Mouse (Mus musculus) urinary bladder, postnatal 36 days (tissue): ENCODE measurements around the gene Trappc12.

Experiments
- DNase-seq, 2 experiments: peaks; one replicate each; pipeline ENCODE4 v3.0.0; 2022; ENCODE audit warnings: low spot score in 2 of 2, mixed read lengths in 1 of 2

Trappc12 gene

DNA sequence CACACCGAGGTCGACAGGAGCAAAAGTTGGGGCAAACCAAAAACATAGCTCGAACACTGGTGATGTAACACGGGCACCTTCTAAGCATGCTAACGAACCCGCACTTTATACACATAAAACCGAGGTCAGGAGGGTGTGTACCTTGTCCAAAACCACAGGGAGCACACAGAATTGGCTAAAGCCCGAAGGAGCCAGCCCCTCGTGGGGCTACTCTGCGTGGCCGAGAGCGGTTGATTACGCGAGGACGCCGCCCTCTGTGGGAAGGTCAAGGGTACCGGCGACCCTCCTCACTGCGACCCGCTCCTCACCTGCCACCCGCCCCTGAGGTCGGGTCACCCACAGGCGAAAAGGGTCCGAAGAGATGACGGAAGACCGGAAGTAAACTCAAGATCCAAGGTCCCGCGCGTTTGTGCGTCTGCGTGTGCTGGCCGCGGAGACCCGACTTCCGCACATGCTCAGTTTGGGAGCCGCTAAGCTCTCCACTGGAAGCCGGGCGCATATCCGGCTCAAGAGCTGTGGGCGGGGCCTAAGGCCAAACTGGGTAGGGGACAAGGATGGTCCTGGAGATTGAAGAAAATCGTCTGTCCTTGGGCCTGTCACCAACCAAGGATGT is at the start of gene Trappc12:
TSS of gene Trappc12 (minus strand) at position 452 of the 613 bp plus-strand sequence.
- DNase-seq: peak; percentile 76 to 86

DNA sequence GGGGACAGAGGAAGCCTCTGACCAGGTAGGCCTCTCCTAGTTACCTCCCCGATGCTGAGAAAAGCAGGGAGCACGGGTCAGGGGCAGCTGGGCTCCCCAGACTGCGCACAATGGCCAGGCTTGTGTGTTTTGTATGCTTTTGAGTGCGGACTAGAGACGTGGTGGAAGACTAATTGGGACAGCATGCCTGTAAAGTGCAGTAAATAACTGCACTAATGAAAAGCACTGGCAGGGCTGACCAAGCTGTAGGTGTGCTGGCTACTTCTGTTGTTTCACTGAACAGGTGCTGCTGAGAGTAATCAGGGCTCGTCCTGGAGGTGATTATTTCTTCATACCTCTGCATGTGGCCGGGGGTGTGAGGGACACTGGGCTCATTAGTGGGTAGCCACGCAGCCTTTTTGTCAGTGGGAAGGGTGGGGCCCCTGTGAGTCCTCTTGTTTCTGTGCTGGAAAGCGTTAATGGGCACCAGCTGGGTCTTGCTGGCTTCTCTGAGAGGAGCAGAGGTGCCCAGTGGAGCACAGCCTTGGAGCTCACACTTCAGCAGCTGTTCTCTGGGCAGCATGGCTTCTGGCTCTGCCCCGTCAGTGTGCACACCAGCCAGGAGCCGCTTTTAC is 49.6 kb upstream of the Trappc12 start:
- no peak for DNase-seq

DNA sequence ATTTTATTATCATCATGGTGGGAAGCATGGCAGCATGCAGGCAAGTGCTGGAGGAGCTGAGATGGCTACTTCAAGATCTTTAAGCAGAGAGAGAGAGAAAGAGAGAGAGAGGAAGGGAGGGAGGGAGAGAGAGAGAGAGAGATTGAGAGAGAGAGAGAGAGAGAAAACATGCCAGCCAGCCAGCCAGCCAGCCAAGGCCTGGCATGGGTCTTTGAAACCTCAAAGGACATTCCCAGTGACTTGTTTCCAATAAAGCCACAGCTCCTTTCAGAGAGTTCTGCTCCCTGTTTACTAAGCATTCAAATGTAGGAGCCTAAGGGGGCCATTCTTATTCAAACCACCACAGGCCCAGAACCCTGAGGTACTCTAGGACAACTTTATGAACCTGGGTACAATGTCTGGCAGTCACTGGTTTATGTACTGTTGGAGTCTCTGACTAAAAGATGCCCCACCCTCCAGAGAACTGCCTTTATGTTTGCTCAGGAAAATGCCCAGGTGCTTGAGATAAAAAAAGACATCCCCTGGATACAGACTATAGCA is 46.7 kb upstream of the Trappc12 start:
- no peak for DNase-seq

DNA sequence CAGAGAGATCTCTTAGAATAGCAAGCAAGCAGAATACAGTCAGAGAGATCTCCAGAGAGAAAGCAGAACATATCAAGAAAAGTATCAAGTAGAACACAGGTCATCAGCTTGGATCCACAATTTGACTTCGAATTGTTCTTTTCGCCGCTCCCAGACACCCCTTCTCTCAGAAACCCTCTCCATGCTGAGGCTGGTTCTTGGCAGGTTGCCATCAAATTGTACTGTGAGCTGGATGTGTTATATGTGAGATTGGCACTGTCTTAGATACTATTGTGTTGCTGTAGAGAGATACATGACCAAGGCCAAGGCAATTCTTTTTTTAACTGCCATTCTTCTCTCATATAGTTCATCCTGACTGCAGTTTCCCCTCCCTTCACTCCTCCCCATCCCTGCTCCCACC is 44.8 kb upstream of the Trappc12 start:
- no peak for DNase-seq

DNA sequence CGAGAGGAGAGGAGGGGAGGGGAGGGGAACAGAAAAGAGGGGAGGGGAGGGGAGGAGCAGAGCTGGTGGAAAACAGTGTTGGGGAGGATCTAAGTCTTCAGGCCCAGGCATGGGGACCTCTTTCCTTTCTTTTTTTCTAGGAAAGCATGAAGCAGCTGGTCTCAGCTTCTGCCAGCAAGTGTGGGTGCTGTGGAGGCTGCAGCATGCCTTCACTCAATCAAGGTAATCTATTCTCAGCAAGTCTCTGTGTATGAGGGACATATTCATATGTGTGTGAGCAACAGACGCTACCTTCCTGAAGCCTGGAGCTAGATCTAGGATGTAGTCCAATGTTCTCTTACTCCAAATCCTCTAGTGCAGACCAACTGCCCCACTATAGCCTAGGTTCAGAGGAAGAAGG is 43.4 kb upstream of the Trappc12 start:
- DNase-seq: no peak

DNA sequence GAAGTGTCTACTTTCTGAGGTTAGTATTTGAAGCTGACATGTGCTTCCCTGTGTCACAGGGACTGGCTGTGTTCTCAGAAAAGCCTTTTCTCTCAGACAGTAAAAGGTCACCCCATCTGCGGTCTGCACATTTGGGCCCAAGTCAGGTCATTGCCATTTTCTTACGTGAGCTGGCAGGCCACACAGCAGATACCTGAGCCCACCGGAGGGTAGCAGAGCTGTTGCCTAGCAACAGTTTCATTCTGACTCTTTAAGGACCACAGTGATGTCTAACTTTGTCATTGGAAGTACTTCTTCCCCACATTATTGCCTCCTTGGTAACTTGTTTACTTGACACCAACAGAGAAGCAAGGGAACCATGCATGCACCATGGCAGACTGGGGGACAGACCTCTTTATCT is 42.3 kb upstream of the Trappc12 start:
- no peak for DNase-seq

DNA sequence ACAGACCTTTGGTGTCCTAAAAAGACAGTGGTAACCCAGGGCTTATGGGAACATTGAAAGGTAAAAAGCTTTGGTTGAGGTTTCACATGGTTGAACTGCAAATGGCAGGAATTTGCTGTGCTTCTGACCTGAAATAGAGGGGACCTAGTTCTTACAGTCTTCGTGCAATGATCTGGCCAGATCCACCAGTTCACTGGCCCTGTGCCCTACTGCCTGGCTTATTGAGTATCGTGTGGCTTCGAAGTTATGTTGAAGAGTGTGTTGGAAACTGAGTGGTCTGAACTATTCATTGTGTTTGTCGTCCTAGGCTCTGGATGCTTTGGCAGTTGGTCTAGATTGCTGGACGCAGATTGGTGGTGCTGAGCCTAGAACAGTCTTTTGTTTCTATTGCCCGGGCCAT is 36.0 kb upstream of the Trappc12 start:
- no peak for DNase-seq

DNA sequence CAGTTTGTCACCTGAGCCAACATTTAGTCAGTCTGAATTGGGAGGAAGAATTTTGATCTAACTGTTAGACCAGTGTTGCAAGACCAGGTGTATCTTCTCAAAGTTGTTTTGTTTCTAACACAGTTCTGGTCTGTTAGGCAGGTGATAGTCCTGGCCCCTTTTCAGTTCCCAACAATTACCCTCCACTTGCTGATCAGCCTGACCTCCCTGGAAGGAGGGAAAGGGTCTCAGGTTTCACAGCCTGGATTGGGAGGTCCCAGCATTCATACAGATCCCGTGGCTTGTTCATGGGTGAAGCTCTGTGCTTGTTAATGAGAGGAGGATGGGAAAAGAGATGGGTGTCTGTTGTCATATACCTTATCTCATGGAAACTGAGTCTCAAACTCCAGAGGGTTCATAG is 35.0 kb upstream of the Trappc12 start:
- no peak for DNase-seq

DNA sequence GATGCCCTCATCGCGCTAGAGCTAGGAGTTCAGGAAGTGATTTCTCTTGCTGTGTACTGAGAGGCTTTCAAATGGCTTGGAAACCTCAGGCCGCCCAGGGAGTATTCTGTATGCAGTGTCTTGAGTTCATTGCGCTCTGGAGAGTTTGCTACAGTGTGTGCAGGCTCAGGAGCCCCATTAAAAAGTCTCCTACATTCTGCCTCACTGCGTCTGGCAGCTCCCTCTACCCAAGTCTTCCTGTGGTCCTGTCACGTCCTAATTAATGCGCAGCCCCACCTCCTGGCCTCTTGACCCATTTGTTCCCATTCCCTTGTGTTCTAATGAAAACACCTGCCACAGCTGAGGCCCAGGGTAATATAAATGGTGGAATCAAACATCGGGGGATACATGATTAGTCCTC is 34.6 kb upstream of the Trappc12 start:
- DNase-seq: no peak

DNA sequence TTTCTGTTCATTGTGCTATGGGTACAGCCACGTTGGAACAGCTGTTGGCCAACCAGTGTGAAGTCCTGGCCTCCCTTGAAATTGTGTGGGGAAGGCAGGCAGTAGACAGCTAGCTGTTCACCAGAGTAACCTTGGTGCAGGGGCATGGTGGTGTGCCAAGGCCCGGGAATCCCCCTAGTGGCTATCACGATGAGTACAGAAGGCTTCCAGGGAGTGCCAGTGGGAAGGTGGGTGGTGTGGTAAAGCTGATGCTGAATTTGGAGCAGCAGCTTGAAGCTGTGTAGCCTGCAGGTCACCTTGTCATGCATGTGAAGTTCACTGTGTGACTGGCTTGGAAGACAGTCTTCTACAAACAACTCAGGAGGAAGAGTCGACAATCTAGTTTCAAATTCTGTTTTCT is 34.1 kb upstream of the Trappc12 start:
- DNase-seq: no peak

DNA sequence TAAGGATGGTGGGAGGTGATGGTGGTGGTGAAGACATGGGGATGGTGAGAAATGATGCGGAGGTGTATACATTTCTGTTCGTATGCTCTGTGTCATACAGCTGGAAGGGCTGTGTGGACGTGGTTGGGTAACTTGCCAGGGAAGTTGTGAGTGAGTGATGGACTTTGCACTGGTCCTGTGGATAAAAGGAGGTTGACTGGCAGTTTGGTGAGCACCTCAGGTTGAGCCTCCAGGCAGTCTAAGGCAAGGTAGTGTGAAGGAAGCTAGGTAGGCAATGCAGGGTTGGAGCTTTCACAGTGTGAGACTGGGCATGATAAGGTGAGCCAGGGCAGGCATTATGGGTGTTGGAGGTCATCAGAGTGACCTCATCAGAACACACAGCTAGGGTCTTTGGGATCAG is 32.4 kb upstream of the Trappc12 start:
- DNase-seq: no peak

DNA sequence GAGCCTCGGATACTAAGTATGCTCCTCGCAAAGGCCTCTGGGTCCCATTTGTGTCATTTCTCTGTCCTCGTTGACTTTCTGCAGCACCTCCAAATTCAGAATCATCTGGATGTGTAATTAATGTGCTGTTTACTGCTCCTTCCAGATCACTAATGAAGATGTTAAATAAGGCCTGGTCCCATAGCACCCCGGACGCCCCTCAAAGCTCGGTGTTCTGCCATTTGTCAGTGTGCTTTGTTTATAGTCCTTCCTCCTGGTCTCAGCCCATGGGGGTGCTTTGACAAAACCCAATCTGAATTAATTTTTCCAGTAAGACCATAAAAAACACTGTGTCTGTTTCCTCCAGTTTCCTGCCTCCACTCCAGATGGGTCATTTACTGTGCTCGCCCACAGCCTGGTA is 29.9 kb upstream of the Trappc12 start:
- no peak for DNase-seq

DNA sequence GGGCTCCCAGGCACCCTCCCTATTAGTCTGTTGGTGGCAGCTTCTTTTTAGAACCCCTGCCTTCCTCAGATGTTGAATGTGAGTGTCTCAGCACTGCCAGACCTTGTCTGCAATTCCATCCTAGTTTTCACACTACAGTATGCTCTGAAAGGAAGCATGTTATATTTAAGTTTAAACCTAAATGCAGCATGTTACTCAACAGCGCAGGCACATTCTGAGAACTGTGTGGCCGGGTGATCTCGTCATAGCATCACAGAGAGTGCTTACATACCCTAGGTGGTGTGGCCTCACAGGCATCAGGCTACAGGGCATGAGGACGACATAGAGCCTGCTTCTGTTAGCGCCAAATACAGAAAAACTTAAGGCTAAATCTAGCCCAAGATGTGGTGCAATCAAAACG is 25.4 kb upstream of the Trappc12 start:
- DNase-seq: no peak

DNA sequence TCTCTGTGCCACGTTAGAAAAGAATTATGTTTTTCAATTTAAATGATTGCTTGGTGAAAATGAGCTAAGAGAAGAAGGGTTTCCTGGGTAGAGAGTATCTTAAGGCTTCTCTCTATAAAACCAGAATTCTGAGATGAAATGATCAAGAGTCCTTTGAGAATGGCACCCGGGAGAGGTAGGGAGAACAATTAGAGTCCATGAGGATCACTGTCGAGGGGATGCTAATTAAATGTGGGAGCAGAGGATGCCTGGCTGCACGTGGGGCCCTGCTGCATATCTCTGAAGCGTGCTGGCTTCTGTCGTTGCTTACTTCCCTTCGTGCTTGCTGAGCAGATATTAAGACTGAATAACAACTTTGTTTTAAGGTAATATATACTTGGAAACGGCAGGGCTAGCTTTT is 24.8 kb upstream of the Trappc12 start:
- no peak for DNase-seq

DNA sequence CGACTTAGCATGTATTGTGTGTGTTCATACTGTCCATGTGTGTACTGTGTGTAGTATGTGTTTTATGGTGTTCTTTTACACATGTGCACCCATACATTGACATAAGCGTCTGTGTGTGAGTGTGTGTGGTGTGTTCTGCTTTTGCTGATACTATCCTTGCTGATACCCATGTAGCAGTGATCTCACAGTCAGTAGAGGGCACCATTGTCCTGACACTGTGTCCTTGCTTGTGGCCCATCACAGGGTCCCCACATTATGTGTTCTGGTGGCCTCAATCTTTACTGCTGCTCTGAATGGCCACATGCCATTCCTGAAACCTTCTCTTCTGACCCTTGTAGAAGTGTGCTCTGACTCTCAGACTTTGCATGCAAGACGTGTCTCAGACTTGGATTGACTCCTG is 23.5 kb upstream of the Trappc12 start:
- no peak for DNase-seq

DNA sequence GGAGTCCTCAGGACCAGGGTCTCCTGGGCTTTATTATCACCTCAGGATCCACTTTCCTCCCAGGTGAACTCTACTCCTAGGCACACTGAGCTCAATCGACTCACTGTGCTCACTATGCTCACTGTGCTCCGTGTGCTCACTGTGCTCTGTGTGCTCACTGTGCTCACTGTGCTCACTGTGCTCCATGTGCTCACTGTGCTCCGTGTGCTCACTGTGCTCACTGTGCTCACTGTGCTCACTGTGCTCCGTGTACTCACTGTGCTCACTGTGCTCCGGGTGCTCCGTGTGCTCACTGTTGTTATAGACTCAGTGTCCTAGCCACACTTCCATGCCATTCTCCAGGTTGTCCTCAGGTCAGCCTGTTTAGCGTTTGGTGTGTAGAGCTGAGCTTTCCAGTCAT is 19.7 kb upstream of the Trappc12 start:
- DNase-seq: no peak

DNA sequence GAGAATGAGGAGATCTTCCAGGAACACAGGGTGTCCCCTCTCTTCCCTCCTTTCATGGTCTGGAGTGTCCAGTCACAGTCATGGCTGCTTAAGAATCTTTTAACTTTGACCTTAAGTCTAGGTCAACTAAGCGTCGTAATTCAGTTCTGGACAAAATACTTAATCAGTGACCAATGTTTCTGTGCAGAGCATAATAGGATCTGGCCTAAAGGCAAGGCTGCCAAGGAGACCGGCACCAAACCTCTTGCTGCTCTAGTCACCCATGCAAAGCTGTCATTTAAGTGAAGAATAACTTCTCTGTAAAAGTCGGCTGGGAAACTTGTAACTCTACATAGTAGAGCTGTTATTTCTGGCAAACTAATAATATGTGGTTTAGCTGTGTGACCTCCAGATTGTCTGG is 5.7 kb upstream of the Trappc12 start:
- DNase-seq: no peak

DNA sequence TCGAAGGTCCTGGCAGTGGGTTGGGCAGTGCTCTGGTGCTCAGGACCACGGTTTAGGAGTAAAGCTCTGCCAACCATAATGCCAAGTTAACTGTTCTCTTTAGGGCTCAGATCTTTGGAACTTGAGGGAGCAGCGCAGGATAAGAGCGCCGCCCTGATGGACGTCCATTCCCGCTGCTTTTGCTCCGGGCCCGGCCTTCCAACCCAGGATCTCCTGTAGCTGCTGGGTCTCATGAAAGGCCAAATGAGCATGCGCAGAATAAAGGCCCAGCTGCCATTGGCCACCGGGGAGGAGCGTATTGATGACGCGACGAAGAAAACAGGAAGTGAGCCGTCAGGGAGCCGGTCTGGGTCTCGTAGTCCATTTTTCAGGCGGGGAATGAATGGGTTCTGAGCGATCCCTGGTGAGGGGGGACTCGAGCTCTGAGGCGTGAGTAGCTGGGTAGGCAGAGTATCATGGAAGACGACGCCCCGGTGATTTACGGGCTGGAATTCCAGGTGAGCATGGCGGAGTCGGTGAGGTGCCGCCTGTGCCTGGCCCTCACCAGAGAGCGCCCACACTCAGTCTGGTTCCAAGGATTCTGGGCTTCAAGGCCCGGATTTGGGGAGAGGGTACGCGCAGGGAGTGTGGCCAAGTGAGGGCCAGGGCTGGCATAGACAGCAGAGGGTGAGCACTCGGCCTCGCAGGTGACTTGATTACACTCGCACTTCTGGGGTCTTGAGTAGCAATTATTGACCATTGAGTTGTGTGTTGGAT is 1.4 kb upstream of the Trappc12 start, which contains the start of gene Eipr1:
TSS of gene Eipr1 (plus strand) at position 296 of the 756 bp plus-strand sequence.
- peak; percentile 77 to 88 for DNase-seq

DNA sequence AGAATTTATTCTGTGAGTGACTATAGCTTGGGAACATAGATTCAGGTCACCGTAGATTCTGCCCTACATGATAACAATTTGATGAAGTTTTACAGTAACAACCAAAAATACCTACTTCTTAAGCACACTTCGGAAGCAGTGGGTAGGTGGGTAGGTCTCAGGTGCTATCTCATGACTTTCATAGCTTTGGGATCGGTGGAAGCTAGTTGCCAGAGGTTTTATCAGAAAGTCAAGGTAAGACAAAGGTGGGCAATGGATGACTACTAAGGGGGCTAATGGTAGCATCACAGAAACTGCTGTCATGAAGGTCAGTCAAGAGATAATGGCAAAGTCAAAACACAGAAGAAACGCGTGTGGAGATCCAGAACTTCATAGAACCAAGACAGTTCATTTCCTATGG is 604 bp upstream of the Trappc12 start:
- DNase-seq: no peak

DNA sequence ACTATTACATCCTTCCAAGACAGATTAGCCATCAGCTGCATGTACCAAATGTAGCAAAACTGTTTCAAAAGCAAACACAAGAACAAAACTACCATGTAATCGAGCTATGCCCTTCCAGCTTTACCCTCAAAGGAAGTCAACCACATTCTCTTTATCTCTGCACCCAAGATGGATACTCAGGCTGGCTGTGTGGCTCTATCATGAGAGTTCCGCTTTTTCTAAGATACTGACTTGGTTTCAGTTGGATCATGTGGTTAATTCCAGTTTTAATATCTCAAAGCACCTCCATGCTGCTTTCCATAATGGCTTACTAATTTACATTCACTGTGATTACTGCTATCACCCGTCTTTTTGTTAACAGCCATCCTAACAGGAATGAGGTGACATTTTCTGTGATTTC is 6.9 kb downstream of the Trappc12 start:
- no peak for DNase-seq

DNA sequence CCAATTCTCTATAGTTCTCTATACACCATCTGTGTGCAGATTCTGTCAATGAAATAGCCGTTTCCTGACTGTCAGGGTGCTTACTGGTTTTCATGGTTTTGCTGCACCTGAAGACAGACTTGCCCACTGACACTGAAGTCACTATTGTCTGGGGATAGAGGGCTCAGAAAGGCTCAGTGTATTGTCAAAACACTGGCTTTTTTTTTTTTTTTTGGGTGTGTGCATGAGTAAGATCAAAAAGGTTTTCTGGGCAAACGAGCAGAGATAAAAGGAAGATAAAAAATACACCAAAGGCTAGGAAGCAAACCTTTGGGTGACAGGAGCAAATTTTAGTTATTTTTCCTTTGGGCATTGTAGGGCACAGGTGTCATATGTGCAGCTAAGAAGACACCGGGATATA is 15.0 kb downstream of the Trappc12 start:
- no peak for DNase-seq

DNA sequence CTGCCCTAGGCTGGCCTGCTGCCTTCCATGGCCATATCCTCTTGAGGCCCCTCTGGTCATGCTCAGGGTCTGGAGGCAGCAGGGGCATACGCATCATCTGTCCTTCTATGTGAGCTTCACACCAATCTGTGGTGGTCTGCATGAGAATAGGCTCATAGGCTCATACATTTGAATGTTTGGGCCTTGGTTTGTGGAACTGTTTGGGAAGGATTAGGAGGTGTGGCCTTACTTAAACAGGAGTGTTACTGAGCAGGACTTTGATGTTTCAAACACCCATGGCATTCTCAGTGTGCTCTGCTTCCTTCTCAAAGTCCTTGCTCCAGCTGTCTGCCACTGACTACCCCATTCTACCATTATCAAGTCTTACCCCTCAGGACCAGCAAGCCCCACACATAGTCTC is 16.0 kb downstream of the Trappc12 start:
- no peak for DNase-seq
